Mouse (Mus musculus): ENCODE data around the gene Ptpn21. TPM values are rescaled to one million over a fixed set of nuclear protein-coding genes. Genes with fewer than 3 reads are reported as not detected.
A peak's percentile ranks its signal among the peaks of the same experiment; 100 is the strongest.

Gene Ptpn21
- total RNA-seq, 2 experiments from 2014 or later: 29.6 to 31.6 TPM

- DNase-seq (ENCODE audit: low spot score): no peak
- intact Hi-C loops (cut with DNase I): no loop called here
These were observed 11.1 kb downstream of the Ptpn21 start for GRCm38 (mm10) chr12:98726078-98726477.

- no peak for DNase-seq (ENCODE audit: low spot score)
- intact Hi-C loops (cut with DNase I): no loop called here
These were observed 12.2 kb downstream of the Ptpn21 start for GRCm38 (mm10) chr12:98724976-98725375.

- intact Hi-C loops (cut with DNase I): no loop called here
- no peak for DNase-seq (ENCODE audit: low spot score)
These were observed 13.0 kb downstream of the Ptpn21 start for GRCm38 (mm10) chr12:98724224-98724623.

GRCm38 (mm10) chr12:98721030-98721429 is 16.2 kb downstream of the Ptpn21 start:
- DNase-seq (ENCODE audit: low spot score): no peak
- intact Hi-C loops (cut with DNase I): no loop called here

- intact Hi-C loops (cut with DNase I): no loop called here
- no peak for DNase-seq (ENCODE audit: low spot score)
These were observed 16.6 kb downstream of the Ptpn21 start for GRCm38 (mm10) chr12:98720628-98721027.

- intact Hi-C loops (cut with DNase I): no loop called here
- DNase-seq (ENCODE audit: low spot score): no peak
These were observed 21.1 kb downstream of the Ptpn21 start for GRCm38 (mm10) chr12:98716142-98716541.

- intact Hi-C loops (cut with DNase I): no loop called here
These were observed 22.4 kb downstream of the Ptpn21 start for GRCm38 (mm10) chr12:98714757-98715156.

GRCm38 (mm10) chr12:98713621-98714103 is 23.5 kb downstream of the Ptpn21 start:
- intact Hi-C loops (cut with DNase I): no loop called here

More at GRCm38 (mm10) chr12:98714757-98715156, 22.4 kb downstream of the Ptpn21 start:
- DNase-seq (ENCODE audit: low spot score): no peak

GRCm38 (mm10) chr12:98712819-98713218 is 24.4 kb downstream of the Ptpn21 start:
- intact Hi-C loops (cut with DNase I): no loop called here
- no peak for DNase-seq (ENCODE audit: low spot score)

More at GRCm38 (mm10) chr12:98713621-98714103, 23.5 kb downstream of the Ptpn21 start:
- DNase-seq (ENCODE audit: low spot score): no peak

GRCm38 (mm10) chr12:98703961-98704360 is 33.2 kb downstream of the Ptpn21 start:
- intact Hi-C loops (cut with DNase I): no loop called here
- DNase-seq (ENCODE audit: low spot score): no peak

- intact Hi-C loops (cut with DNase I): no loop called here
These were observed 33.7 kb downstream of the Ptpn21 start for GRCm38 (mm10) chr12:98703554-98703953.

GRCm38 (mm10) chr12:98701564-98701963 is 35.6 kb downstream of the Ptpn21 start:
- intact Hi-C loops (cut with DNase I): no loop called here
- DNase-seq (ENCODE audit: low spot score): no peak

More at GRCm38 (mm10) chr12:98703554-98703953, 33.7 kb downstream of the Ptpn21 start:
- no peak for DNase-seq (ENCODE audit: low spot score)

- intact Hi-C loops (cut with DNase I): no loop called here
- DNase-seq (ENCODE audit: low spot score): no peak
These were observed 40.0 kb downstream of the Ptpn21 start for GRCm38 (mm10) chr12:98697202-98697601.

GRCm38 (mm10) chr12:98690230-98690629 is 47.0 kb downstream of the Ptpn21 start:
- intact Hi-C loops (cut with DNase I): no loop called here
- no peak for DNase-seq (ENCODE audit: low spot score)

- intact Hi-C loops (cut with DNase I): no loop called here
- no peak for DNase-seq (ENCODE audit: low spot score)
These were observed 53.6 kb downstream of the Ptpn21 start for GRCm38 (mm10) chr12:98683574-98683973.

GRCm38 (mm10) chr12:98683171-98683570 is 54.0 kb downstream of the Ptpn21 start:
- no peak for DNase-seq (ENCODE audit: low spot score)
- intact Hi-C loops (cut with DNase I): no loop called here

GRCm38 (mm10) chr12:98682196-98682595 is 55.0 kb downstream of the Ptpn21 start:
- intact Hi-C loops (cut with DNase I): no loop called here

GRCm38 (mm10) chr12:98679906-98680305 is 57.3 kb downstream of the Ptpn21 start:
- DNase-seq (ENCODE audit: low spot score): no peak
- intact Hi-C loops (cut with DNase I): loop anchor here (5.0 kb wide), 1 partner anchor 102 kb away; no protein-coding TSS in a partner anchor

More at GRCm38 (mm10) chr12:98682196-98682595, 55.0 kb downstream of the Ptpn21 start:
- no peak for DNase-seq (ENCODE audit: low spot score)

- intact Hi-C loops (cut with DNase I): loop anchor here (5.0 kb wide), 1 partner anchor 105 kb away; no protein-coding TSS in a partner anchor
- no peak for DNase-seq (ENCODE audit: low spot score)
These were observed 59.9 kb downstream of the Ptpn21 start for GRCm38 (mm10) chr12:98677336-98677735.

GRCm38 (mm10) chr12:98676861-98677260 is 60.3 kb downstream of the Ptpn21 start:
- DNase-seq (ENCODE audit: low spot score): no peak
- intact Hi-C loops (cut with DNase I): loop anchor here (5.0 kb wide), 1 partner anchor 105 kb away; no protein-coding TSS in a partner anchor

GRCm38 (mm10) chr12:98674627-98675143 is 62.5 kb downstream of the Ptpn21 start:
- peak; percentile 27 for DNase-seq (ENCODE audit: low spot score)
- intact Hi-C loops (cut with DNase I): loop anchor here (2.0 to 5.0 kb wide), 3 partner anchors 73 to 208 kb away; partner anchors contain the start of gene Zc3h14

GRCm38 (mm10) chr12:98673879-98674278 is 63.3 kb downstream of the Ptpn21 start:
- no peak for DNase-seq (ENCODE audit: low spot score)
- intact Hi-C loops (cut with DNase I): loop anchor here (2.0 to 5.0 kb wide), 2 partner anchors 73 to 209 kb away; partner anchors contain the start of gene Zc3h14

All from heart, postnatal 25 days (tissue).